Mouse (Mus musculus) left cerebral cortex, postnatal 4 days (tissue): ENCODE data around the gene Gm29609. TPM values are rescaled to one million over a fixed set of nuclear protein-coding genes. Genes with fewer than 3 reads are reported as not detected.

Experiments used
- DNase-seq: peaks from one replicate; pipeline ENCODE4 v3.0.0-alpha.2; 2022
- intact Hi-C: fragments of 180-260 bp; cut with DNase I; formaldehyde crosslinking; loops from one replicate; pipeline ENCODE4 v1.15.1; 2025
- total RNA-seq, 2 experiments: library from RNA; stranded (reverse); gene quantifications; 2 replicates each; pipeline ENCODE4 v1.2.3; 2021

Gene Gm29609
- total RNA-seq, 2 experiments from 2014 or later, result 2.7 to 4.4 TPM

DNA sequence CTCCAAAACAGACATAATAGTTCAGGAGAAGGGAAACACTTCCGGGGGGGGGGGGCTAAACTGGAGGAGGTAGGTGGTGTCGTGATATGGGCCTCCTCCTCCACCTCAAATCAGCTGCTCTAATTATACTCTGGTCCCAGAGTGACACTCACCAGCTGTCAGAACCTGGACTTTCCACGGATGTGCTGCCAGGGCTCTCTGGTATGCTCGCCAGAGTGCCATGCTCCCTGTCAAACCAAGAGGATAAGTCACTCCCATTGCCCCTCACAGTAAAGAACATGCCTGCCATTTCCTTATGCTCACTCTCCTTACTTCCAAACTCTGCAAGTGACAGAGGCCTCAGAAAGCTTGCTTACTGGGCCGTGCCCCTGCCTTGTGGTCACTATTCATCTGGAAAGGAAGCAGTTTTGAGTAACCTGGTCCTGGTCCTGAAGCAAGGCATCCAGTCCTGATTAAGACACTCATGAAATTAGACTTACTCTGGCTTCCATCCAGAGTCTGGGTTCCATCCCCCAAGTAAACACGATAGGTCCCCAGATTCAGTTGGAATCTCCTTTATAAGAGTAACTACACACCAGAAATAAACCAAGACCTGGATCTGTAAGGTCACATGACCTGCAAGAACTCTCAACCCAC, 26.1 kb downstream of the Gm29609 start:
- no peak for DNase-seq
- intact Hi-C loops, result no loop called here

DNA sequence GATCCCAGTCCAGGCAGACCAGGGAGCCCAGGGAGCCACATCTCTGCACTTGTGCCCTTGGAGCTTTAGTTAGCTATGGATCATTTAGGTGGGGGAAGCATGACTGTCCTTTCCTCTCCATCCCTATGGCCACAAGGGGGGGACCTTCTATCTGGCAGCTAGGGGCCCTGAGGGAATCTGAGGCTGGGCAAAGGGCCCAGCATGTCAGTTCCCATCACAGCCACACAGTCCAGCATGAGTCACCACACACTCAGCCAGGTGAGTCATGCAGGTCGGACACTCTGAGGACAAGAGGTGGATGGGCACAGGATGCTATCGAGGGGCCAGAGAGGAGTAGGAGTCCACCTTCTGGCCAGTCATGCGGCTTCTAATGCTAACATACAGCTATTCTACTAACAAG, 28.0 kb downstream of the Gm29609 start:
- no peak for DNase-seq
- intact Hi-C loops, result no loop called here

DNA sequence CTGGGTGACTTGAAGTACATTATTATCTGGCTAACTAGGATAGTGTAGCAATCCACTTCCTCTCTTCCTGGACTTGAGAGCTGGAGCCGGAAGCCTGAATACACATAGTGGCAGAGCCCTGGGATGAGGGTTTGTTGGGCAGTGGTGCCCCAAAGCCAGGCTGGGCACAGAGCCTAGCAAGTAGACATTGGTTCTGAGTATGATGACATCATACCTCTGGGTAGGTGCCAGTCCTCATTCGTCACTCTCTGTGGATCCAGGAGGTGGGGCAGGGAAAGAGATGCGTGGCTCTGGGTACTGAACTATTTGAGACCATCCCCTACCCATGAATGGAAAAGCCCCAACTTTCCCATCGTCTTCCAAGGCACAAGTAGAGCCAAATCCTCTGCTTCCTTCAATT, 29.9 kb downstream of the Gm29609 start:
- DNase-seq, result no peak
- intact Hi-C loops, result no loop called here

DNA sequence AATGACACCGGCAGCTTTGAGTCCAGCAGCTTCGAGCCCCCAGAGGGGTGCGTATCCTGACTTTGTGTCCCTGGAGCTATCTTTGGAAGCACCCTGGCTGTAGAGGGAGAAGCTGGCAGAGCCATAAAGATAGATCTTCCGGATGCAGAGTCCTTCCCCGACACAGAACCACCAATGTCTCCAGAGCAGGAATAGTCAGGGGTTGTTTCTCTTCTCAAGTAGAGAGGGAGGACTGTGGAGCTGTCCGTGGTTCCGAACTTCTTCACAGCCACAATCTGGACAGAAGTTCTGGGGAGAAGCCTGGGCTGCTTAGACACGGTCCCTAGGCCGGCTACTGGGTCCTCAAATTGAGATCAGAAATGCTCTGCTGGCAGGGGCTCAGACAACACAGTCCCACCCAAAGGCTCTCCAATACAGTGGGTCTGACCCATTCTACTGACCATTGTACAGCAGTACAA, 40.7 kb downstream of the Gm29609 start:
- DNase-seq, result no peak
- intact Hi-C loops, result no loop called here

DNA sequence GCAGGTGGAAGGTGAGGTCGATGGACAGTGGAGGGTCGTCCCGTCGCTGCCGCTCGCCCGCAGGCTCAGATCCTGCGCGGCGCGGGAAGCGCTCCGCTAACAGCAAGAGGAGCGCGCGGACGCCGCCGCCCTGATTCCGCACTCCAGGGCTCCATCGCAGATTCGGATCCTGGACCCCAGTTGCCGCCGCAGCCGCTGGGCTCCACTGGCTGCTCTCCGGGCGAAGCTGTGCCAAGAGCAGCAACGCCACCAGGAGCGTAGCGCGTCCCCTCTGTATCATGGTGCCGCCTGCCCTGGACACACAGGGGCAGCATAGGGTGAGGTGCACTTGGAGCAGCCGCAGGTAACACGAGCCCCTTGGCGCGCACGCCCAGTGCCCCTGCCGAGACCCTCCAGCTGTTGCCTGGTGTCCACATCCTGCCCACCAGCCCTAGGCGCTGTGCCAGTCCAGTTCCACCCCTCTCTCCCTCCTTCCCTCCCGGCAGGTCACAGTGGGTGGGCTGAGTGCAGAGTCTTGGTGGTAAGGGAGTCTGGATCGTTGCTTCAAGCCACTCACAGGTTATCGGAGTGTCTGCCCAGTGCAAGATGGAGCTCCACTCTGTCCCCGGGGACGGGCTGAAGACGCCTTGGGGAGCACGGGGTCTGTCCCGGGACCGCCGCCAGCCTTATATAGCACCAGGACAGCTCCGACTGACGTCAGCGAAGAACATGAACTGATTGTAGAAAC, 41.3 kb downstream of the Gm29609 start, which contains the start of gene Ucn:
Gene Ucn, minus strand, starts transcription at position 589 of the 727 bp plus-strand sequence.
- intact Hi-C loops, result no loop called here
- peak; percentile 13 for DNase-seq

DNA sequence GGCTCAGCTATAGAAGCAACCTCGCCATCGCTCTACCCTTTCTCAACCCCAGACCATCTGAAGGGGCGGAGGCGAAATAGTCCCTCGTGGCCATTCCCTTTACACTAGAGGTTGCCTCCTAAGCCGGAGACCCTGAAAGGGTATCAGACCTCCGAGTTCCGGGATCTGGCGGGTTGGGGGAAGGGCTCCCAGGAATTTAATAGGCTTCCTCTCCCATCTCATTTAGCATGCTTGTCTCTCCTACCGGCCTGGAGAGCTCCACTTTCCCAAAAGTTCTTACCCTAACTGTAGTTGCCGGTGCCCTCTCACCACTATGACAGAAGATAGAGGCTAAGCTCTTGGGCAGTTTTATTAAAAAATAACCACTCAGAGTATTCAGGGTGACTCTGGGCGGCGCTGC, 42.1 kb downstream of the Gm29609 start:
- no peak for DNase-seq
- intact Hi-C loops, result no loop called here

DNA sequence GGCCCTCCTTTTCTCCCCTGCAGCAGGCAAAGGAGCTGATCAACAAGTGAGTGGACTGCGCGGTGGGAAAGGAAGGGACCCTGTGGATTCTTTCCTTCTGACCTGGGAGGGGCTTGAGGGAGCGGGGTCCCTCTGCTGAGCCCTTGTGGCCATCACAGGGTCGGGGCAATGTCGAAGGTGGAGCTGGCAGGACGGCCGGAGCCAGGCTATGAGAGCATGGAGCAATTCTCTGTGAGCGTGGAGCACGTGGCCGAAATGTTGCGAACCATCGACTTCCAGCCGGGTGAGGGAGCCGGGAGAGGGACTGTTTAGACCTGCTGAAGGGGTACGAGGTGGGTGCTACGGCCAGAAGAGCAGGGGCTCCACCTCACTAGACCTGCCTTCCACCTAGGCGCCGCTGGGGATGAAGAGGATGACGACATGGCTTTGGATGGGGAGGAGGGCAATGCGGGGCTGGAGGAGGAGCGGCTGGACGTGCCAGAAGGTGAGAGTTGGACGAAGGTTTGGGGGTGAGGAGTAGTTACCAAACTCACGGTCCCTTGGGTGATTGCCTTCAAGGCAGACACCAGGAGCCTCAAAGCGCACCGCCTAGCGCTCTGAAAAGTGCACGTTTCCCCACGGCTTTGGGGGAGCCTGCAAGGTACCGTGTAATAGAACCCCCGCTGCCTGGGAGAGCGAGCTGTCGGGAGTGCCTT, 42.8 kb downstream of the Gm29609 start:
- no peak for DNase-seq
- intact Hi-C loops, result no loop called here

DNA sequence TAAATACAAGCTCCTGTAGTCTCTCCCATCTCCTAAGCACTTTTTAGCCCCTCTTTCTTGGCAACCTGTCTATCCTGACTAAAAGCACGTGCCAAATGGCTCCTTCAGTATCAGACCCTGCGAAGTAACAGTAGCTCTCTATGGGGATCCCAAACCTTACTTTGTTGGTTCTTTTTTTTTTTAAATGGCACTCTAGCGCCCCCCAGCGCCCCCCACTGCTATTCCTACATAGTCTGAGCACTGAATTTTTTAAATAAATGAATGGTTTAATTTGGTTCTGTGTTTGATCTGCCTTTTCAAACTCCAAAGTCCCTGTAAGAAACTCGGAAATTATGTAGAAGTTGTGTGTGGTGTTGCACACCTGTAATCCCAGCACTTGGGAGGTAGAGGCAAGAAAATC, 53.7 kb downstream of the Gm29609 start:
- intact Hi-C loops, result no loop called here
- no peak for DNase-seq

DNA sequence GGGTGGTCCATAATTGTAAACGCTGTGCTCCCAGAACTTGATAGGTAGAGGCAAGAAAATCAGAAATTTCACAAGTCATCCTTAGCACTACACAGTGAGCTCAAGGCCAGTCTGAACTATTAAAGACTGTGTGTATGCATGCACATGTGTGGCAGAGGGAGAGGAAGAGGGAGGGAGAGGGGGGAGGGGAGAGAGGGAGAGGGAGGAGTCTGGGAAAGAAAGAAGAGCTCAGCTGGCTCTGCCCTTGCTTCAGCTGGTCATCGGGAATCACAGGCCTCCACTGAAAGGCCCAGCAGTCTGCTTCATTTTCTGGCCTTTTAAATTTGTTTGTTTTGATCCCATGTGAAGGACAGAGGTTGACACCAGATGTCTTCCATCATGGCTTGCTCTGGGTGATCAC, 56.2 kb downstream of the Gm29609 start:
- intact Hi-C loops, result no loop called here
- DNase-seq, result no peak

DNA sequence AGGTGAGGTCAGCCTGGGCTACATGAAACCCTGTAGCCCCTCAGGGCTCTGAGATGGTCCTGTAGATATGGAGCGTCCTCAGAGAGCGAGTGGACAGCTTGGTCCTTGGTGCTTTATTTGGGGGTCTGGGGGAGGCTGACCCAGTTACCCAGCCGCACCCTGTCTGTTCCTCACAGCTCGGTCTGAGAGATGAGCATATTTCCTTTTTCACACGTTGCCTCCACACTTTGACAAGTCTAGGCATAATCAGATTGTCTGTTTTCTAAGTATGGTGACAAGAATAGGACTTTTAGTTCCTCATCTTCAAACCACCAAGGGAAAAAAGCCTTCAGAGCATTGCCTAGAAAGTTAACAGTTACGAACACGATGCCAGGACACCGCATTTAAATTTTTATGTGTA, 58.6 kb downstream of the Gm29609 start:
- intact Hi-C loops, result no loop called here
- no peak for DNase-seq

DNA sequence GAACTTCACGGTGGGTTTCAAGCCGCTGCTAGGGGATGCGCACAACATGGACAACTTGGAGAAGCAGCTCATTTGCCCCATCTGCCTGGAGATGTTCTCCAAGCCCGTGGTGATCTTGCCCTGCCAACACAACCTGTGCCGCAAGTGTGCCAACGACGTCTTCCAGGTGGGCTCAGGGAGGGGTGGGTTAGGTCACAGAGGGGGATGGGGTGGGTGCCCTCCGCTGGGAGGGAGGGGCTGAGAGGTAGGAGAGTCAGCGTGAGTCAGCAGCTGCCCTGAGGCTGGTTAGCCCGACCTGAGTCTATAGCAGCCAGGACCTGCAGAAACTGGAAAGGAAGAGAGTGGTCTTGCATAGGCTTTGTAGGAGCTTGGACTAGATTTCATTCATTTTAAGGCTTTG, 62.8 kb downstream of the Gm29609 start:
- intact Hi-C loops, result no loop called here
- no peak for DNase-seq

DNA sequence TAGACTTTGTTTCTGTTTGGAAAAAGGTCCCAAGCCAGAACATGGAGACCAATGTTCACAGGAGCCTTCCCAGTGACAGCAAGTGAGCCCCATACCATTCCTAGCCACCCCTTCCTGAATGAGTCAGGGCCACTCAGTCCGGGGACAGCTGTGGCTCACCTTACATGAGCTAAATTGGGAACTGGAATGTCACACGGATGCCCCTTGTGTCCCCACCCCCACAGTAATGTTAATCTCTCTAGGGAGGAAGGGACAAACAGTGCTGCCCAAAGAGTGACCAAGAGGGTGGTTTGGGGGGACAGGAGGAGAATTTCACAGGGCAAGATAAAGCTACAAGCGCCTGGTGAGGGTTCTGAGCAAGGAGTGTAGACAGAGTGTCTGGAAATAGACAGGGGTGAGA, 63.4 kb downstream of the Gm29609 start, which contains the start of gene Trim54:
Gene Trim54, plus strand, starts transcription at position 359 of the 400 bp plus-strand sequence.
- intact Hi-C loops, result no loop called here
- no peak for DNase-seq

DNA sequence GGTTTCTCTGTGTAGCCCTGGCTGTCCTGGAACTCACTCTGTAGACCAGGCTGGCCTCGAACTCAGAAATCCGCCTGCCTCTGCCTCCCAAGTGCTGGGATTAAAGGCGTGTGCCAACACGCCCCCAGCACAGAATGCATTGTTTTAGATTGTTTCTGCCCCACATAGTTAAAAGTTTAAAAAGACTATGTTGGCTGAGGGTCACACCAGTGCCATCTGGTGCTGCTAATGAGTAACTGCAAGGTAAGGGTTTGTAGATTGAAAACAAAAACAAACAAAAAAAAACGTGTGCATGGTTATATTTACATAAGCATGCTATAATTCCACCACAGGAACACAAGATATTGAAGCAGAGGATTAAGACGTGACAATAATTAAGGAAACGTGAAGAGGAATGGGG, 68.9 kb downstream of the Gm29609 start:
- DNase-seq, result no peak
- intact Hi-C loops, result no loop called here

DNA sequence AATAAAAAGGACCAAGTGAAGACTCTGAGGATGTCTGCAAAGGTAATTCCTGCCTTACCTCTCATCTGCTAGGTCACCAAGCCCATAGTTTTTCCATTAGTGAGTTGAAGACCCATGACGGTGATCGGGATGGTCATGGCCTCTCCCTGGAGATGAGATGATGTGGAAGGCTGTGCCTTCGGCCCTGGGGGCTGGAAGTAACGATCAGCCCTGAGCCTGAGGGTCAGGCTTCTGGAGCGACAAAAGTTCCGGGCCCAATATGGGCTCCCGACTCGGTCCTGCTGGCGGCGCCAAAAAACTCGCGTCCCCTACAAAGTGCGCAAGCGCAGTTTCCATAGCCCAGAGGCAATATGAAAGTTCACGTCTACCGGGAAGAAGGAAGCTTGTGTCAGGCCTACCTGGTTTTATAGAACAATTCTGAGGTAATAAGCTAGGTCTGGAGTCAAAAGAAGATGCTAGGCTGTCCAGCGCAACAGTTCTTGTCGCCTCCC, 71.7 kb downstream of the Gm29609 start, which contains the start of gene Slc30a3:
Gene Slc30a3, minus strand, starts transcription at position 238 of the 491 bp plus-strand sequence.
- intact Hi-C loops, result no loop called here
- no peak for DNase-seq

DNA sequence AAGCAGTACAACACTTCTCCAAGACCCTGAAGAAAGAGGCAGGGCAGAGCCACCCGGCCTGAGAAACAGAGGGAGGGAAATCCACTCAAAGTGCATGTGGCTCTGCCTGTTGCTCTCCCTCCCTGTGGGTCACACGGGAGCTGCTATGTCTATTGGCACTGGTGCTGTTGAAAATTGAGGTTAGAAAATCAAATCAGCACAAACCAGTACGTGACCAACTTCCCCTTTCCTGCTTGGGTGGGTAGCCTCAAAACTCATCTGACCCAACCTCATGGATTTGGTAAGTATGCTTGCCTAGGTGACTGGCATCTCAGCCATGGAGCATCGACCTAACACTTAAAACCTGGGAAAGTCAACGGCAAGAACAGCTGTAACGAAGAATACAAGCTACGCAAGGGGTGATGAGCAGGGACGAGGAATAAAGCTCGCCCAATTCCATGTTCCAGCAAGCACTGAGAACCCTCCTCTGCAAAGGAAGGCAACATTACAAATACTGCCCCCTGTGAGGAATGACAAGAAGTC, 73.8 kb downstream of the Gm29609 start, which contains the start of gene Dnajc5g:
Gene Dnajc5g, plus strand, starts transcription at position 472 of the 522 bp plus-strand sequence.
- no peak for DNase-seq
- intact Hi-C loops, result no loop called here

DNA sequence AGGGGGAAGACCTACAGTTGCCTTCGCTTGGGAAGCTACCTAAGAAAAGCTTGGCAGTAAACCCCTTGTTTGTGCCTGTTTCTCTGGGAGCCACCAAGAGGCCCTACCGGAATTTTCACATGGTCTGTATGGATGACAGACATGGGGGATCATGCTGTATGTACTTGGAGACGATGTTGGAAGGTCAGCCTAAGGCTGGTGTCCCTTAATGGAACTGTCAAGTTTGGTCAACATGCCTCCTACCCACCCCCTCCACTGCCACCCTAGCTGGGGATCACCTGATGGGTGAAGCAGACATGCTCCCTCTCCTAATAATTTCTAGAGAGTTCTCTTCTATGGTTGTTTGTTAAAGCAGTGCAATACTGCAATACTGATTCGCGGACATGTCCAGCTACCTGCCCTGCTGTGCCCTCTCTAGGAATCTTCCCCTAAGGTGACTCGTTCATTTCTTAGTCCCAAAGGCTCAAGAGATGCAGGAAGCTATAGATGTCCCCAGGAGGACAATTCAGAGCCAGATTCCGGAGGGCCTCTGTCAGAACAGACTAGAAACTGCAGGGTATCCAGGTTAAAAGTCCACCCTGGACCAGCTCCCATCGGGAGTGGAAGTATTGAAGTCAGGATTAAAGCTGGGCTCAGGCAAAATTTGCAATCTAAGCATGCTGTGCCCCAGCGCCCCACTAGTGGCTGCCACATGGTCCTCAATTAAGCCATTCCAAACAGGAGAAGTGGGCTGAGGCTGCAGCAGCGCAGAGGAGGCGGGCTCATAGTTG, 83.8 kb downstream of the Gm29609 start:
- DNase-seq, result no peak
- intact Hi-C loops, result no loop called here

DNA sequence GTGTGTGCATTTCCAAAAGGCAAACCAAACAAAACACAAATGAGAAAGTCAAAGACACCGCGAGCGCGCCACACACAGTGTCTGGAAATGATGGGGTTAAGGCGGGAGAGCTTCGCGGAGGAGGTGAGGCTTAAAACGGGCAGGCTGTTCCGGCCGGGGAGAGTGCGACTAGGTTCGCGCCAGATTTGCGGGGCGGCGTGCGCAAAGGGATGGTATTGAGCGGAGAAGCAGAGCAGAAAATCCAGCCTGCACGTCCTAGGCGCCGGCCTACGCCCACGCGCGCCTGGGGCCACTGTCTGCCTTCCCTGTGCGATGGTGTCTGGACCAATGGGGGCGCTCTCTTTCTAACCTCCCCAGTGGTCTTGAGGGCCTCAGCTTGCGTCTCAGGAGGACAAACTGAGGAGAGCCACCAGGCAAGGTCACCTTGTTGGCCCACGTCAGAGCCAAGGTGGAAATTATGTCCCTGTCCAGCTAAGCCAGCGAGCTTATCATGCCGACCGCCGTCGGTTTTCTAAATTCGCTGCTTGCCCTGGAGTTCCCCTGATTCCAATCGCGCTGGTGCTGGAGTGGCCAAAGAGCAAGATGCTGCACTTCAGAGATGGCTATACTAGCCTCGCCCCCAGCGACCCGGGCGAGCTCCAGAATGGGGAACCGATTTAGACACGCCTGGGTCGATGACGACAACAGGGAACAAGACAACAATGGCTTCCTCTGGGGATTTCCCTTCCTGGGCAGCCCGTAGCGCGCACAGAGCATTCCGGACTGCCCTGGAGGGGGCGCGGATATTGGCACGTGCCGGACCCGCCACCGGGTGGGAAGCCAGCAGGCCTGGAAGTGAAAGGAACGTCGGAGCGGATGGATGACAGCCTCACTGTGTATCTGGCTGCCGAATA, 84.7 kb downstream of the Gm29609 start:
- intact Hi-C loops, result no loop called here
- DNase-seq, result peak; percentile 36
